Mouse (Mus musculus): ENCODE measurements around the gene Ryk. TPM values are rescaled to one million over a fixed set of nuclear protein-coding genes. Genes with fewer than 3 reads are reported as not detected.
A peak's percentile ranks its signal among the peaks of the same experiment; 100 is the strongest.

Gene Ryk
- polyA plus RNA-seq, 1 experiment from 2014 or later, result 17.7 TPM

GRCm38 (mm10) chr9:102863876-102864545, 29.3 kb downstream of the Ryk start:
- Histone ChIP-seq H3K27ac (ENCODE audit: low read length) (peak overlapping the region; percentile 86), H3K4me3 (replicated peaks; ENCODE audit: low read length) (no peak overlapping the region), H3K9me3 (replicated peaks; ENCODE audit: control insufficient read depth, low read length) (no peaks in the 10 kb centered on the region), H3K4me2 (ENCODE audit: low read depth, low read length) (peak overlapping the region; percentile 23; the same call in 1 of the 2 replicates), H3K4me1 (ENCODE audit: control insufficient read depth, insufficient read depth, low read length) (peaks cover 52% of the 10 kb centered on the region), H3K27me3 (ENCODE audit: control insufficient read depth, insufficient read depth, low read length) (no peaks in the 10 kb centered on the region), H3K36me3 (ENCODE audit: control insufficient read depth, insufficient read depth, low read length) (peaks cover 5% of the 10 kb centered on the region), H3K9ac (ENCODE audit: low read length) (peak overlapping the region; percentile 27; the same call in 1 of the 2 replicates)
- 28% methylated on average over 14 of the region's 14 CpGs for WGBS
- ATAC-seq (ENCODE audit: insufficient read depth, low FRiP score), result peak; percentile 87

- H3K36me3 ChIP-seq (ENCODE audit: control insufficient read depth, insufficient read depth, low read length), result peaks cover 5% of the 10 kb centered on the region
- H3K27me3 ChIP-seq (ENCODE audit: control insufficient read depth, insufficient read depth, low read length), result no peaks in the 10 kb centered on the region
- H3K4me2 ChIP-seq (ENCODE audit: low read depth, low read length), result no peak overlapping the region
- 54% methylated on average over 8 of the region's 8 CpGs for WGBS
- 0 out of 2 replicates have a peak overlapping the region, but pooled peaks have one; percentile 41 for H3K9ac ChIP-seq (ENCODE audit: low read length)
- H3K27ac ChIP-seq (ENCODE audit: low read length), result peak overlapping the region; percentile 86
- no peak for ATAC-seq (ENCODE audit: insufficient read depth, low FRiP score)
- H3K4me1 ChIP-seq (ENCODE audit: control insufficient read depth, insufficient read depth, low read length), result peaks cover 52% of the 10 kb centered on the region
- no peaks in the 10 kb centered on the region for H3K9me3 ChIP-seq (replicated peaks; ENCODE audit: control insufficient read depth, low read length)
- no peak overlapping the region for H3K4me3 ChIP-seq (replicated peaks; ENCODE audit: low read length)
Observed at GRCm38 (mm10) chr9:102864931-102865330, 30.2 kb downstream of the Ryk start.

- H3K4me2 ChIP-seq (ENCODE audit: low read depth, low read length), result no peak overlapping the region
- H3K4me3 ChIP-seq (replicated peaks; ENCODE audit: low read length), result no peak overlapping the region
- WGBS, result 69% methylated on average over 12 of the region's 12 CpGs
- peaks cover 5% of the 10 kb centered on the region for H3K36me3 ChIP-seq (ENCODE audit: control insufficient read depth, insufficient read depth, low read length)
- ATAC-seq (ENCODE audit: insufficient read depth, low FRiP score), result no peak
- H3K27me3 ChIP-seq (ENCODE audit: control insufficient read depth, insufficient read depth, low read length), result no peaks in the 10 kb centered on the region
- no peaks in the 10 kb centered on the region for H3K9me3 ChIP-seq (replicated peaks; ENCODE audit: control insufficient read depth, low read length)
- H3K4me1 ChIP-seq (ENCODE audit: control insufficient read depth, insufficient read depth, low read length), result peaks cover 45% of the 10 kb centered on the region
- H3K27ac ChIP-seq (ENCODE audit: low read length), result 0 out of 2 replicates have a peak overlapping the region, but pooled peaks have one; percentile 86
- no peak overlapping the region for H3K9ac ChIP-seq (ENCODE audit: low read length)
Observed at GRCm38 (mm10) chr9:102865946-102866737, 31.4 kb downstream of the Ryk start.

GRCm38 (mm10) chr9:102866893-102867292, 32.2 kb downstream of the Ryk start:
- no peak overlapping the region for H3K4me2 ChIP-seq (ENCODE audit: low read depth, low read length)
- peaks cover 39% of the 10 kb centered on the region for H3K4me1 ChIP-seq (ENCODE audit: control insufficient read depth, insufficient read depth, low read length)
- H3K36me3 ChIP-seq (ENCODE audit: control insufficient read depth, insufficient read depth, low read length), result peaks cover 5% of the 10 kb centered on the region
- no peak overlapping the region for H3K9ac ChIP-seq (ENCODE audit: low read length)
- H3K9me3 ChIP-seq (replicated peaks; ENCODE audit: control insufficient read depth, low read length), result no peaks in the 10 kb centered on the region
- H3K4me3 ChIP-seq (replicated peaks; ENCODE audit: low read length), result no peak overlapping the region
- H3K27me3 ChIP-seq (ENCODE audit: control insufficient read depth, insufficient read depth, low read length), result no peaks in the 10 kb centered on the region
- WGBS, result 14% methylated on average over 4 of the region's 4 CpGs
- no peak overlapping the region for H3K27ac ChIP-seq (ENCODE audit: low read length)
- no peak for ATAC-seq (ENCODE audit: insufficient read depth, low FRiP score)

- 76% methylated on average over 4 of the region's 4 CpGs for WGBS
- no peak for ATAC-seq (ENCODE audit: insufficient read depth, low FRiP score)
- peaks cover 33% of the 10 kb centered on the region for H3K4me1 ChIP-seq (ENCODE audit: control insufficient read depth, insufficient read depth, low read length)
- no peak overlapping the region for H3K9ac ChIP-seq (ENCODE audit: low read length)
- H3K4me2 ChIP-seq (ENCODE audit: low read depth, low read length), result no peak overlapping the region
- no peak overlapping the region for H3K27ac ChIP-seq (ENCODE audit: low read length)
- H3K4me3 ChIP-seq (replicated peaks; ENCODE audit: low read length), result no peak overlapping the region
- no peaks in the 10 kb centered on the region for H3K9me3 ChIP-seq (replicated peaks; ENCODE audit: control insufficient read depth, low read length)
- peaks cover 7% of the 10 kb centered on the region for H3K36me3 ChIP-seq (ENCODE audit: control insufficient read depth, insufficient read depth, low read length)
- H3K27me3 ChIP-seq (ENCODE audit: control insufficient read depth, insufficient read depth, low read length), result no peaks in the 10 kb centered on the region
Observed at GRCm38 (mm10) chr9:102867516-102867915, 32.8 kb downstream of the Ryk start.

- no peak for ATAC-seq (ENCODE audit: insufficient read depth, low FRiP score)
- H3K36me3 ChIP-seq (ENCODE audit: control insufficient read depth, insufficient read depth, low read length), result peaks cover 8% of the 10 kb centered on the region
- no peaks in the 10 kb centered on the region for H3K27me3 ChIP-seq (ENCODE audit: control insufficient read depth, insufficient read depth, low read length)
- no peaks in the 10 kb centered on the region for H3K9me3 ChIP-seq (replicated peaks; ENCODE audit: control insufficient read depth, low read length)
- H3K9ac ChIP-seq (ENCODE audit: low read length), result no peak overlapping the region
- no peak overlapping the region for H3K4me3 ChIP-seq (replicated peaks; ENCODE audit: low read length)
- no peak overlapping the region for H3K4me2 ChIP-seq (ENCODE audit: low read depth, low read length)
- peaks cover 25% of the 10 kb centered on the region for H3K4me1 ChIP-seq (ENCODE audit: control insufficient read depth, insufficient read depth, low read length)
- no peak overlapping the region for H3K27ac ChIP-seq (ENCODE audit: low read length)
- WGBS, result 89% methylated on average over 7 of the region's 7 CpGs
Observed at GRCm38 (mm10) chr9:102868451-102868850, 33.7 kb downstream of the Ryk start.

- WGBS, result 73% methylated on average over 7 of the region's 7 CpGs
- H3K27ac ChIP-seq (ENCODE audit: low read length), result no peak overlapping the region
- no peak overlapping the region for H3K4me3 ChIP-seq (replicated peaks; ENCODE audit: low read length)
- no peak overlapping the region for H3K9ac ChIP-seq (ENCODE audit: low read length)
- H3K4me2 ChIP-seq (ENCODE audit: low read depth, low read length), result no peak overlapping the region
- H3K4me1 ChIP-seq (ENCODE audit: control insufficient read depth, insufficient read depth, low read length), result no peaks in the 10 kb centered on the region
- H3K9me3 ChIP-seq (replicated peaks; ENCODE audit: control insufficient read depth, low read length), result no peaks in the 10 kb centered on the region
- H3K36me3 ChIP-seq (ENCODE audit: control insufficient read depth, insufficient read depth, low read length), result peaks cover 5% of the 10 kb centered on the region; the same call in 1 of the 2 replicates
- H3K27me3 ChIP-seq (ENCODE audit: control insufficient read depth, insufficient read depth, low read length), result no peaks in the 10 kb centered on the region
- no peak for ATAC-seq (ENCODE audit: insufficient read depth, low FRiP score)
Observed at GRCm38 (mm10) chr9:102876054-102876690, 41.5 kb downstream of the Ryk start.

- H3K9ac ChIP-seq (ENCODE audit: low read length), result no peak overlapping the region
- no peaks in the 10 kb centered on the region for H3K4me1 ChIP-seq (ENCODE audit: control insufficient read depth, insufficient read depth, low read length)
- peaks cover 3% of the 10 kb centered on the region; the same call in 1 of the 2 replicates for H3K36me3 ChIP-seq (ENCODE audit: control insufficient read depth, insufficient read depth, low read length)
- H3K9me3 ChIP-seq (replicated peaks; ENCODE audit: control insufficient read depth, low read length), result no peaks in the 10 kb centered on the region
- no peaks in the 10 kb centered on the region for H3K27me3 ChIP-seq (ENCODE audit: control insufficient read depth, insufficient read depth, low read length)
- no peak overlapping the region for H3K27ac ChIP-seq (ENCODE audit: low read length)
- WGBS, result 83% methylated on average over 9 of the region's 9 CpGs
- no peak overlapping the region for H3K4me3 ChIP-seq (replicated peaks; ENCODE audit: low read length)
- H3K4me2 ChIP-seq (ENCODE audit: low read depth, low read length), result no peak overlapping the region
- no peak for ATAC-seq (ENCODE audit: insufficient read depth, low FRiP score)
Observed at GRCm38 (mm10) chr9:102877916-102878315, 43.2 kb downstream of the Ryk start.

- no peak overlapping the region for H3K9ac ChIP-seq (ENCODE audit: low read length)
- H3K27ac ChIP-seq (ENCODE audit: low read length), result no peak overlapping the region
- H3K36me3 ChIP-seq (ENCODE audit: control insufficient read depth, insufficient read depth, low read length), result peaks cover 3% of the 10 kb centered on the region; the same call in 1 of the 2 replicates
- WGBS, result 57% methylated on average over 8 of the region's 8 CpGs
- no peaks in the 10 kb centered on the region for H3K9me3 ChIP-seq (replicated peaks; ENCODE audit: control insufficient read depth, low read length)
- no peaks in the 10 kb centered on the region for H3K4me1 ChIP-seq (ENCODE audit: control insufficient read depth, insufficient read depth, low read length)
- H3K4me3 ChIP-seq (replicated peaks; ENCODE audit: low read length), result no peak overlapping the region
- H3K4me2 ChIP-seq (ENCODE audit: low read depth, low read length), result no peak overlapping the region
- no peaks in the 10 kb centered on the region for H3K27me3 ChIP-seq (ENCODE audit: control insufficient read depth, insufficient read depth, low read length)
- ATAC-seq (ENCODE audit: insufficient read depth, low FRiP score), result no peak
Observed at GRCm38 (mm10) chr9:102879545-102879944, 44.8 kb downstream of the Ryk start.
